Mouse (Mus musculus) urinary bladder, adult 2 months (tissue): ENCODE measurements around the gene Ppp4c. TPM values are rescaled to one million over a fixed set of nuclear protein-coding genes. Genes with fewer than 3 reads are reported as not detected.

Source experiments
- DNase-seq: peaks from one replicate; pipeline ENCODE4 v3.0.0; 2022; ENCODE audit warnings: low spot score
- polyA plus RNA-seq: library from polyadenylated mRNA; depleted of rRNA; stranded (reverse); fragments of >200 nt; gene quantifications from 2 replicates; pipeline ENCODE4 v1.2.3, GENCODE M21; 2012; rRNA removed

Ppp4c gene
- polyA plus RNA-seq, 1 experiment: 121 TPM

- DNase-seq: peak; percentile 76
Observed at GRCm38 (mm10) chr7:126759050-126759671, 33.1 kb downstream of the Ppp4c start, which contains the start of gene Mapk3. Gene Mapk3 (plus strand): TSS chr7:126759601.

DNA sequence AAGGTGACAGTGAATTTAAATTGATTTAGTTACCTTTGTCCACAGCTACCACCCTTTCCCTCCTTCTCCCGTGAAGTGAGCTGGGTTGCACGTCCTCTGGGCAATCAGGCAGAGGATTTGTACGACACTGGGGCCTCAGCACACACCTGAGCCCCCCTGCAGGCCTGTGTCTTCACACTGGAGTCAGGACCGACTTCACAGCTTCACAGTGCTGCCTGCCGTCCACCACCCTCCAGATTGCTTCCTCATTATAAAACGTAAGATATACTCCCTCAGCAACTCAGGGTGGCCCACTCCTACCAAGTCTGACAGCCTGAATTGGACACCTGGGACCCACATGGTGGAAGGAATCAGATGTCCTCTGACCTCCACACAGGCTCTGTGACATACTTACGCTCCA is 33.8 kb downstream of the Ppp4c start:
- DNase-seq: no peak

DNA sequence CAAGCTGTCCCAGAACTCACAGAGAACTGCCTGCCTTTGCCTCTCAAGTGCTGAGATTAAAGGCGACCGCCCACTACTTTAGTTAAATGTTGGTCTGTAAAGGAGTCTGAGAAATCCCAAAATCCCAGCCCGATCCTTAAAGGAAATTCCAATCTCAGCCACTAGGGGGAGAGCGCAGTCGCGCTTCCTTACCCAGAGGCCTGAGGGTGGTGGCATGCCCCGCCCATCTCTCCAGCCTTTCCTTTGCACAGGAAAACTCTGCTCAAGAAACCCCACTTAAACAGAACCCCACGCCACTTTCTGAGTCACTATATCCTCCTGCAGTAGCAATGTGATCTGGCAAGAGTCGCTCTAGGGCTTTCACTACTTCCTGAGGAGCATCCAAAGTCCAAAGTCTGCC is 37.4 kb downstream of the Ppp4c start:
- DNase-seq: no peak

DNA sequence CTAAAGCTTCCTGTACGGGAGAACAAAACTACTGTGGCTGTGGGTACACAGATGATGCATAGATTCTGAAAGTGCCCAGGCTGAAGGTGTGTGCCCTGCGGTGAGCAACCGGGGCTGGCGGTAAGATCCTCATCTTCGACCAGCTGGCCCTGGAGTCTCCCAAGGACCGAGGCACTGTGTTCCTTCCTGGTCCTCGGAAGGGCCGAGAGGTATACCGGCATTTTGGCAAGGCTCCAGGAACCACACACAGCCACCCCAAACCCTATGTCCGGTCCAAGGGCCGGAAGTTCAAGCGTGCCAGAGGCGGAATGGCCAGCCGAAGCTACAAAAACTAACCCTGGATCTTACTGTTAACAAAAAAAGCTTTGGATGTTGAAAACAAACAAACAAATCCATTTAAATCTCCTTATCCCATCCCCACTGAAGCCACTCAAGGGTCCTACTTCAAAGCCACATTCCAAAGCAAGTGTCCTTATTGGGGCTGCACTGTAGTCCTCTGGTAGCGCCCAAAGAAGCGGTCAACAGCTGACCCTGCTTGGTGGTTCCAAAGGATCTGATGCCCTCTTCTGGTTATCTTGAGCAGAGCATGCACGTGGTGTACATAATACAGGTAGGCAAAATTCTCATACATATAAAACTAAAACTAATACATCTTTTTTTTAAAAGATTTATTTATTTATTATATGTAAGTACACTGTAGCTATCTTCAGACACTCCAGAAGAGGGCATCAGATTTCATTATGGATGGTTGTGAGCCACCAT is 42.5 kb downstream of the Ppp4c start:
- no peak for DNase-seq

- no peak for DNase-seq
Observed at GRCm38 (mm10) chr7:126748824-126749223, 43.5 kb downstream of the Ppp4c start.

DNA sequence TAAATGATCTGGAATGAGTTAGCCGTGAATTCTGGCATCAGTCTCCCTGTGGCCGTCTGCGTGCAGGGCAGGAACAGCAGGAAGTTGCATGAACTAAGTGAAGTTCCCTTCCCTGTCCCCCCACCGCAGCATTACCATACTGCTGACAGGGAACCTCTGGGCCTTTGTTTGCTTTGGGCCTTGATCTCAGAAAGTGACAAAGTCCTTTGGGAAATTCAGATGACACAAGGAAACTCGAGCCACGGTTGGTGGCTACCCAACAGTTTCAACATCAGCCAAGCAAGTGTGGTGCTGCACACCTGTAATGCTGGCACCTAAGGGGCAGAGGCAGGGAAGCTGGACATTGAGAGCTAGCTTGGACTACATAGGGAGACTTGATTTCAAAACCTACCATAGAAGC is 45.5 kb downstream of the Ppp4c start:
- no peak for DNase-seq

DNA sequence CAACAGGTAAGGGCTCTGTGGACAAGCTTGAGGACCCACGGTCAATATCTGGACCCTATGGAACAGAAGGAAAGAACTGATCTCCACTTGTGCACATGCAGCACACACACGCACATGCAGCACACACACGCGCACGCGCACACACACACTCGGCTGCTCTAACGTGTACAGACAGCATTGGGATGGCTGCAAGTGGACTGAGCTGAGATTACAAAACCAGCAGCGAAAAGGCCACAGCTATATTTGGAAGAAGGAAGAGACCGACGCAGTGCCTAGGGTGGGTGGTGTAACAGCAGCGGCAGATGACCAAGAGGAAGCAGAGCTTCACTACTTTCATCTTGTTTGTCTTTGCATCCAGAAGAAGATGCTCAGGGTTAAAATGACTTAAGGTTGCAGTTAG is 46.2 kb downstream of the Ppp4c start:
- DNase-seq: no peak

DNA sequence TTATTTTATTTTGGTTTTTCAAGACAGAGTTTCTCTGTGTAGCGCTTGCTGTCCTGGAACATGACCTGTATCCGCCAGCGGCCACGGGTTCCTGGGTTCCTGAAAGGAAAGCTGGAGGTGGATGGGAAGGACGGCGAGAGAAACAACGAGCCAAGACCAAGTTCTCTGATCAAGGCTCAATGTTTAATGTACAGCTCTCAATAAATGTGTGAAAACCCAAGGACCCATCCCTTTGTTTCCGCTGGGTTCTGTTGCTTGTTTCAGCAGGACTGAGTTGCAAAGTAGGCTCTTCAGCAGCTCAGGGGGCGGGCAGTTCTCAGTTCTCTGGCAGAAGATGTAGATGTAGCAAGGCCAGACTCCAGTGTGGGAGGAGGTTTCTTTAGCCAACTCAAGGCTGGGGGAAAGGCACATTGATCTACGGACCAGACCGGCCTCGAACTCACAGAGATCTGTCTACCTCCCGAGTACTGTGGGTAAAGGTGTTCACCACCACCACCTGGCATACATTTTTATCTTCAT is 50.3 kb downstream of the Ppp4c start:
- DNase-seq: no peak

DNA sequence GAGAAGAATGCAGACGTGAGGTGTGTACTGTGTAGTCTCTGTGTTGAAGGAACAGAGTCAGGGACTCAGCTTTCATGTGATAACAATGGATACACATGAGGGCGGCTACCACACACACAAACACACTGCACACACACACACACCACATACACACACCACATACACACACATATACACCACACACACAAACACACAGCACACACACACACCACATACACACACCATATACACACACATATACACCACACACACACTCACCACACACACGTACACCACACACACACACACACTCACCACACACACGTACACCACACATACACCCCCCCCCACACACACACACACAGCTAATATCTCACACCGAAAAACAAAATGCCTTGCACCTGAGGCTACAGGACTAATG is 50.8 kb downstream of the Ppp4c start:
- no peak for DNase-seq

- DNase-seq: no peak
Observed at GRCm38 (mm10) chr7:126740977-126741376, 51.3 kb downstream of the Ppp4c start.

- no peak for DNase-seq
Observed at GRCm38 (mm10) chr7:126740132-126740735, 52.1 kb downstream of the Ppp4c start.

- no peak for DNase-seq
Observed at GRCm38 (mm10) chr7:126739551-126739950, 52.7 kb downstream of the Ppp4c start.

GRCm38 (mm10) chr7:126736122-126736521 is 56.2 kb downstream of the Ppp4c start:
- no peak for DNase-seq

Other genes starting within 250 kb of the Ppp4c start
- gene Eif3c, start 226.1 kb downstream of the Ppp4c start, polyA plus RNA-seq: 85.5 and 109 TPM in 2 replicates
- gene Apobr, start 207.6 kb downstream of the Ppp4c start, polyA plus RNA-seq: 2.1 and 3.0 TPM in 2 replicates
- 48.1 and 53.3 TPM in 2 replicates for gene Cln3, start 206.7 kb downstream of the Ppp4c start, polyA plus RNA-seq
- 0.18 and 0.22 TPM in 2 replicates for gene Il27, start 197.6 kb downstream of the Ppp4c start, polyA plus RNA-seq
- 67.1 and 82.3 TPM in 2 replicates for gene Nupr1, start 161.6 kb downstream of the Ppp4c start, polyA plus RNA-seq
- gene Sgf29, start 143.2 kb downstream of the Ppp4c start, polyA plus RNA-seq: 24.5 and 27.7 TPM in 2 replicates
- gene Sult1a1, start 116.1 kb downstream of the Ppp4c start, polyA plus RNA-seq: 28.5 and 29.2 TPM in 2 replicates
- 32.6 and 37.6 TPM in 2 replicates for gene Bola2, start 97.1 kb downstream of the Ppp4c start, polyA plus RNA-seq
- 19.3 and 22.5 TPM in 2 replicates for gene Slx1b, start 96.7 kb downstream of the Ppp4c start, polyA plus RNA-seq
- 34.8 and 39.4 TPM in 2 replicates for gene Coro1a, start 84.7 kb downstream of the Ppp4c start, polyA plus RNA-seq
- gene Mapk3, start 32.9 kb downstream of the Ppp4c start, polyA plus RNA-seq: 214 TPM in 2 replicates
- gene Gdpd3, start 26.2 kb downstream of the Ppp4c start, polyA plus RNA-seq: 15.7 and 28.5 TPM in 2 replicates
- 188 and 213 TPM in 2 replicates for gene Ypel3, start 15.5 kb downstream of the Ppp4c start, polyA plus RNA-seq
- 1.3 and 1.4 TPM in 2 replicates for gene Tbx6, start 11.0 kb downstream of the Ppp4c start, polyA plus RNA-seq
- 2.4 and 2.9 TPM in 2 replicates for gene Fam57b, start 5.2 kb upstream of the Ppp4c start, polyA plus RNA-seq
- gene 4930451I11Rik, start 39.1 kb upstream of the Ppp4c start, polyA plus RNA-seq: not detected in 2 replicates
- gene Doc2a, start 54.9 kb upstream of the Ppp4c start, polyA plus RNA-seq: not detected in 2 replicates
- 18.0 and 21.0 TPM in 2 replicates for gene Hirip3, start 69.5 kb upstream of the Ppp4c start, polyA plus RNA-seq
- 42.3 and 46.0 TPM in 2 replicates for gene Ino80e, start 69.9 kb upstream of the Ppp4c start, polyA plus RNA-seq
- 55.8 and 65.4 TPM in 2 replicates for gene Taok2, start 92.2 kb upstream of the Ppp4c start, polyA plus RNA-seq
- 41.3 and 46.0 TPM in 2 replicates for gene Tmem219, start 130.4 kb upstream of the Ppp4c start, polyA plus RNA-seq
- gene Kctd13, start 136.4 kb upstream of the Ppp4c start, polyA plus RNA-seq: 16.3 and 16.4 TPM in 2 replicates
- gene Asphd1, start 157.1 kb upstream of the Ppp4c start, polyA plus RNA-seq: not detected in 2 replicates
- 0.65 and 0.72 TPM in 2 replicates for gene Sez6l2, start 158.1 kb upstream of the Ppp4c start, polyA plus RNA-seq
- gene Cdipt, start 183.4 kb upstream of the Ppp4c start, polyA plus RNA-seq: 118 and 119 TPM in 2 replicates
- gene Cdiptos, start 183.6 kb upstream of the Ppp4c start, polyA plus RNA-seq: 2.2 and 2.7 TPM in 2 replicates
- gene Mvp, start 222.1 kb upstream of the Ppp4c start, polyA plus RNA-seq: 46.2 and 52.7 TPM in 2 replicates
- 2.8 and 3.2 TPM in 2 replicates for gene Pagr1b, start 224.0 kb upstream of the Ppp4c start, polyA plus RNA-seq
- 16.4 and 18.2 TPM in 2 replicates for gene Pagr1a, start 224.9 kb upstream of the Ppp4c start, polyA plus RNA-seq
- gene Gm42742, start 228.6 kb upstream of the Ppp4c start, polyA plus RNA-seq: 66.3 and 76.5 TPM in 2 replicates
- gene Prrt2, start 228.7 kb upstream of the Ppp4c start, polyA plus RNA-seq: 9.7 and 10.2 TPM in 2 replicates
- 72.0 and 72.5 TPM in 2 replicates for gene Maz, start 234.5 kb upstream of the Ppp4c start, polyA plus RNA-seq
- 2.3 and 2.7 TPM in 2 replicates for gene Kif22, start 250.0 kb upstream of the Ppp4c start, polyA plus RNA-seq